Mouse (Mus musculus): ENCODE data around the gene Hist1h3e. TPM values are rescaled to one million over a fixed set of nuclear protein-coding genes. Genes with fewer than 3 reads are reported as not detected.
"Not testable (repeated sequence)": the region's sequence is repeated elsewhere in the genome, so short reads cannot be mapped to it uniquely, and the experiment has no call there.

The Hist1h3e gene
- polyA plus RNA-seq, 2 experiments: 7.0 to 36.1 TPM

DNA sequence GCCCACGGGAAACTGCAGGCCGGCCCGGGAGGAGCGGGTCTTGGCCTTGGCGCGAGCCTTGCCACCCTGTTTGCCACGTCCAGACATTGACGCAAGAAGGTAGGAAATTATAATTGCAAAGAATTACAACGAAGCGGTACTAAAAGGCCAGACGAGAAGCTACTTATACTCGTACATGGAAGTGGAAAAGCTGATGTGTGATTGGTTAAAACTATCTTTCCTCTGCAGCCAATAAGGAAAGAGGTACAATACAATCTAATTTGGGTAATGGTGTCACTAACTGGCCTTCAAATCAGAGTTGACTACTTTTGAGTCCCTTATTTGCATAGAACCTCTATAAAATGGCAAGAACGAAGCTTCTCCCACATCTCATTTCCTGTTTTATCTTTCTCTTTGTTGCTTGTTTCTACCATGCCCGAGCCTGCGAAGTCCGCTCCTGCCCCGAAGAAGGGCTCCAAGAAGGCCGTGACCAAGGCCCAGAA, 8.9 kb upstream of the Hist1h3e start, which contains the start of the genes Hist1h2ae and Hist1h2bg:
Gene Hist1h2ae (minus strand): TSS at position 199 of the 482 bp plus-strand sequence.
Gene Hist1h2bg (plus strand): TSS at position 375 of the 482 bp plus-strand sequence.
- Histone ChIP-seq H3K4me1 (ENCODE audit: control insufficient read depth, insufficient read depth, low read length) (peaks cover 13% of the 10 kb centered on the region; the same call in 1 of the 2 replicates), H3K9ac (ENCODE audit: low read depth, low read length, severe bottlenecking) (peak within 1 kb of the TSS; percentile 57), H3K9me3 (ENCODE audit: control insufficient read depth, low read length) (no peaks in the 10 kb centered on the region), H3K4me2 (replicated peaks; ENCODE audit: low read depth, low read length, severe bottlenecking) (peak within 1 kb of the TSS; percentile 56), H3K27me3 (ENCODE audit: control insufficient read depth, insufficient read depth, low read length) (no peaks in the 10 kb centered on the region), H3K36me3 (ENCODE audit: control insufficient read depth, insufficient read depth, low read length) (no peaks in the 10 kb centered on the region), H3K27ac (replicated peaks; ENCODE audit: low read depth, low read length) (peak within 1 kb of the TSS; percentile 93), H3K4me3 (replicated peaks; ENCODE audit: low read length) (peak within 1 kb of the TSS; percentile 40)
- peak; percentile 89 for ATAC-seq (ENCODE audit: low FRiP score, low read depth)
- WGBS: under 1% methylated on average over 17 of the region's 18 CpGs
- peak; percentile 96 for DNase-seq (ENCODE audit: low spot score)
- TF ChIP-seq POLR2A (IDR thresholded peaks at IDR 0.05; ENCODE audit: borderline replicate concordance, extremely low read depth, insufficient read depth, insufficient read length): peak; percentile 33; the same call in 1 of the 2 replicates

DNA sequence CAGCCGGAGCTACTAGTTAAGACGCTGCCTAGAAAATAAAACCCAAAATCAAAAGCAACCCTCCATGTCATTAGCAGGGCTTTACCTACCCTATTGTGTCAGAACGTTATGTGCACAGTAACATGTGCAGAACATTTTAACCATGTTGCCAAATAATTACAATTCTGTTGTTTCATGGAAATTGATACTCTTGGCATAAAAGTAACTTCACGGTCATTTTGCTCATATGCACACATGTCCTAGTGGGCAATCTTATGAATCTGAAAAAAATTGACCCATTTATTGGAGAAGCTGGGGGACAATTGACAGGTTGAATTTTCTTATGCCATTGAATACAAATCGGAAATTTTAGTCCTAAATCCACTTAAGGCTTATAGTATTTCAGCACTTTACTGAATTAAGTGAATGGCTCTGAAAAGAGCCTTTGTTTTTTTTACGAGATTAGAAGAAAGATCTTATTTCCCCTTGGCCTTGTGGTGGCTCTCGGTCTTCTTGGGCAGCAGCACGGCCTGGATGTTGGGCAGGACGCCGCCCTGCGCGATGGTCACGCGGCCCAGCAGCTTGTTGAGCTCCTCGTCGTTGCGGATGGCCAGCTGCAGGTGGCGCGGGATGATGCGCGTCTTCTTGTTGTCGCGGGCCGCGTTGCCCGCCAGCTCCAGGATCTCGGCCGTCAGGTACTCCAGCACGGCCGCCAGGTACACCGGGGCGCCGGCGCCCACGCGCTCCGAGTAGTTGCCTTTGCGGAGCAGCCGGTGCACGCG, 8.3 kb upstream of the Hist1h3e start:
- WGBS: under 1% methylated on average over 7 of the region's 41 CpGs
- peak overlapping the region; percentile 56 for H3K4me2 ChIP-seq (replicated peaks; ENCODE audit: low read depth, low read length, severe bottlenecking)

DNA sequence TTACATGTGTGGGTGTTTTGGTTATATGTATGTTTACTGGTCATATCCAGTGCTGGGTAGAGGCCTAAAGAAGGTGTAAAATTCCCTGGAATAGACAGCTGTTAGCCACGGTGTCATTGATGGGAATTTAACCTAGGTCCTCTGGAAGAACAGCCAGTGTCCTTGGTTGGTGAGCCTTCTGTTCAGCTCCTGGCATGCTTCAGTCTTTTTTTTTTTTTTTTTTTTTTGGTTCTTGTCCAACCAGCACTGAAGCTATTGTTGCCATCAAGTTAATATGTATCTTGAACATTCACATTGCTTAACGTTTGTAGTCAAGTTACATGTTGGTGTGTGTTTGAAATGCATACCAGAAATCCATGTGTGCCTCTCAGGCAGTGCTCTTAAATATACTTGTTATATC, 2.3 kb upstream of the Hist1h3e start:
- no peak for DNase-seq (ENCODE audit: low spot score)
- Histone ChIP-seq H3K4me3 (replicated peaks; ENCODE audit: low read length) (no peak overlapping the region), H3K9ac (ENCODE audit: low read depth, low read length, severe bottlenecking) (no peak overlapping the region), H3K27ac (replicated peaks; ENCODE audit: low read depth, low read length) (peak overlapping the region; percentile 98; the same call in 1 of the 2 replicates), H3K4me2 (replicated peaks; ENCODE audit: low read depth, low read length, severe bottlenecking) (no peak overlapping the region), H3K4me1 (ENCODE audit: control insufficient read depth, insufficient read depth, low read length) (0 out of 2 replicates have a peak, but pooled peaks cover 2% of the 10 kb centered on the region), H3K36me3 (ENCODE audit: control insufficient read depth, insufficient read depth, low read length) (no peaks in the 10 kb centered on the region), H3K9me3 (ENCODE audit: control insufficient read depth, low read length) (no peaks in the 10 kb centered on the region), H3K27me3 (ENCODE audit: control insufficient read depth, insufficient read depth, low read length) (no peaks in the 10 kb centered on the region)
- WGBS: 91% methylated on average over 2 of the region's 2 CpGs
- ATAC-seq (ENCODE audit: low FRiP score, low read depth): no peak
- TF ChIP-seq POLR2A (IDR thresholded peaks at IDR 0.05; ENCODE audit: borderline replicate concordance, extremely low read depth, insufficient read depth, insufficient read length): no peak

More for the DNA sequence above, 8.3 kb upstream of the Hist1h3e start:
- not testable (repeated sequence) for H3K36me3 ChIP-seq (ENCODE audit: control insufficient read depth, insufficient read depth, low read length); H3K9me3 ChIP-seq (ENCODE audit: control insufficient read depth, low read length); ATAC-seq (ENCODE audit: low FRiP score, low read depth); DNase-seq (ENCODE audit: low spot score); H3K27me3 ChIP-seq (ENCODE audit: control insufficient read depth, insufficient read depth, low read length)
- Histone ChIP-seq H3K4me1 (ENCODE audit: control insufficient read depth, insufficient read depth, low read length) (peaks cover 13% of the 10 kb centered on the region; the same call in 1 of the 2 replicates), H3K9ac (ENCODE audit: low read depth, low read length, severe bottlenecking) (peak overlapping the region; percentile 47; the same call in 1 of the 2 replicates), H3K4me3 (replicated peaks; ENCODE audit: low read length) (peak overlapping the region; percentile 40), H3K27ac (replicated peaks; ENCODE audit: low read depth, low read length) (peak overlapping the region; percentile 93)

DNA sequence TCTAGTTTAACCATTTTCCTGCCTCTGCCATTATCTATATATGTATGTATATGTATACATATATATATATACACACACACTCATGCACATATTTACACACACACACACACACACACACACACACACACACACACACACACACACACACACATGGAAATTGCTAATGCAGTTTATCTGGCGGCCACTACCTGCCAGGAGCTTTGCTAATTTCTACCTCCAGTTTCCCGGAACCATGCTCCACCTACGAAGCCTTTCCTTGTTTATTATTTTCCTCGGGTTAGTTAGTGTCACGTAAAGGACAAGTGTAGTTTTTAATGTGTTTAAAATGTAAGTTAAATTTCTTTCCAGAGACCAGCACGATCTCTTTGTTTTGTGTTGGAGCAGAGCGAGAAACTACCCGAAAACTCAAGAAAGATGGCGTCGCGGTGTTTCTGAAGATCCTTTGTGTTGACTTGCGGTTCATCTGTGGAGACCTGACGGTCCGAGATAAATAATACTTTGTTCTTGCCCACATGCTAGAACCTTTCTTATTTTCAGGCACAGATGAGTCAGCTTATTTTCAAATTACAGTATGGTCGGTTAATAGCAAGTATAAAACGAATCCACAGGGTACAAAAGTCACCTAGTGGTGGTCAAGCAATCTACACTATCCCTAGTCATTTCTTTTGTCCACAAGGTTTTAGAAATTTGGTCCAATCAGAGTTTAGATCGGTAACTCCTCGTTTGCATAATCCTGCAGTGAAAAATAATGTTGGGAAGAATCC, 712 bp upstream of the Hist1h3e start:
- H3K4me1 ChIP-seq (ENCODE audit: control insufficient read depth, insufficient read depth, low read length): 0 out of 2 replicates have a peak, but pooled peaks cover 2% of the 10 kb centered on the region
- peak overlapping the region; percentile 51 for H3K9ac ChIP-seq (ENCODE audit: low read depth, low read length, severe bottlenecking)
- TF ChIP-seq POLR2A (IDR thresholded peaks at IDR 0.05; ENCODE audit: borderline replicate concordance, extremely low read depth, insufficient read depth, insufficient read length): no peak
- H3K9me3 ChIP-seq (ENCODE audit: control insufficient read depth, low read length): no peaks in the 10 kb centered on the region
- H3K27me3 ChIP-seq (ENCODE audit: control insufficient read depth, insufficient read depth, low read length): no peaks in the 10 kb centered on the region
- H3K36me3 ChIP-seq (ENCODE audit: control insufficient read depth, insufficient read depth, low read length): no peaks in the 10 kb centered on the region
- H3K27ac ChIP-seq (replicated peaks; ENCODE audit: low read depth, low read length): peak overlapping the region; percentile 98
- peak; percentile 74 for ATAC-seq (ENCODE audit: low FRiP score, low read depth)
- WGBS: 5% methylated on average over 18 of the region's 18 CpGs
- peak overlapping the region; percentile 39 for H3K4me3 ChIP-seq (replicated peaks; ENCODE audit: low read length)
- peak overlapping the region; percentile 64 for H3K4me2 ChIP-seq (replicated peaks; ENCODE audit: low read depth, low read length, severe bottlenecking)
- peak; percentile 84 for DNase-seq (ENCODE audit: low spot score)

DNA sequence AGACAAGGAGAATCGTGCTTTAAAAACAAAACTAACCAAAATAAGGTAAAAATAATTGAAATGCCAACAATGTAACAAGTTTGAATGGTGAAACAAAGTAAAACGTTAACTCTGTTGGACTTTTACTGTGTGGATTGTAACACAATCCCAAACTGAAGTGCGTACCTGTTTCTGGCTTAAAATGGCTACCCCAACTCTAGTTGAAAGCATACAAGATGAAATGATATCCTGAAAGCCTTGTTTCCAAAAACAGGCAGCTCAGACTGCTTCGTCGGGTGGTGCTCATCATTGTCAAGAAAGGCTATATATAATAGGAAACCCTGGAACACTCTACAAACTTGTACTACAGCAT, 662 bp downstream of the Hist1h3e start:
- Histone ChIP-seq H3K27ac (replicated peaks; ENCODE audit: low read depth, low read length) (peak overlapping the region; percentile 98; the same call in 1 of the 2 replicates), H3K4me2 (replicated peaks; ENCODE audit: low read depth, low read length, severe bottlenecking) (peak overlapping the region; percentile 64), H3K4me3 (replicated peaks; ENCODE audit: low read length) (peak overlapping the region; percentile 39), H3K9ac (ENCODE audit: low read depth, low read length, severe bottlenecking) (peak overlapping the region; percentile 51; the same call in 1 of the 2 replicates)
- not testable (repeated sequence) for ATAC-seq (ENCODE audit: low FRiP score, low read depth); H3K4me1 ChIP-seq (ENCODE audit: control insufficient read depth, insufficient read depth, low read length); DNase-seq (ENCODE audit: low spot score); H3K27me3 ChIP-seq (ENCODE audit: control insufficient read depth, insufficient read depth, low read length); H3K9me3 ChIP-seq (ENCODE audit: control insufficient read depth, low read length); H3K36me3 ChIP-seq (ENCODE audit: control insufficient read depth, insufficient read depth, low read length)
- 0% methylated on average over 2 of the region's 5 CpGs for WGBS

DNA sequence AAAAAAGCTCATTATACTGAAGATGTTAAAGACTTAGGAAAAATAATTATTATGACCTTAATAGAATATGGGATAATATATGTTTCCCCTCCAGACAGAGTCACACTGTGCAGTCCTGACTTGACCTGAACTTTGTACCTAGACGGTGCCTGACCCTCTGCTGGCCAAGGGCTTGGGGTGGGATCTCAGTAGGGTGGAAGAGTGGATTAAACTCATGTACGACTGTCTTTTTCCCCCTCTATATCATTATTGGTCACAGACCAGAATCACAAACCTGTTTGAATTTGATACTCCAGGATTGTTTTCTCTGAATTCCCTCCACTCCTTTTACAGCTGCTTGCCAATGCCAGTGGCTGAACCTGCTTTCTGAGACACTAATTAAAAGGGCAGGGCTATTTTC, 1.5 kb downstream of the Hist1h3e start:
- peak overlapping the region; percentile 26; the same call in 1 of the 2 replicates for H3K27ac ChIP-seq (replicated peaks; ENCODE audit: low read depth, low read length)
- 31% methylated on average over 2 of the region's 2 CpGs for WGBS
- DNase-seq (ENCODE audit: low spot score): not testable (repeated sequence)

More for the DNA sequence above, 1.5 kb downstream of the Hist1h3e start:
- H3K4me1 ChIP-seq (ENCODE audit: control insufficient read depth, insufficient read depth, low read length); H3K4me3 ChIP-seq (replicated peaks; ENCODE audit: low read length); ATAC-seq (ENCODE audit: low FRiP score, low read depth); H3K4me2 ChIP-seq (replicated peaks; ENCODE audit: low read depth, low read length, severe bottlenecking); H3K9ac ChIP-seq (ENCODE audit: low read depth, low read length, severe bottlenecking); H3K36me3 ChIP-seq (ENCODE audit: control insufficient read depth, insufficient read depth, low read length); H3K9me3 ChIP-seq (ENCODE audit: control insufficient read depth, low read length); H3K27me3 ChIP-seq (ENCODE audit: control insufficient read depth, insufficient read depth, low read length): not testable (repeated sequence)
